Mouse (Mus musculus): Measurements from ENCODE around the gene Rnf223.
A peak's percentile ranks its signal among the peaks of the same experiment; 100 is the strongest.

The Rnf223 gene

GRCm38 (mm10) chr4:156130436-156130835, at the start of gene Rnf223:
Gene Rnf223, plus strand, starts transcription at chr4:156130513.
- no peak for DNase-seq (ENCODE audit: low spot score)

- no peak for DNase-seq (ENCODE audit: low spot score)
Observed at GRCm38 (mm10) chr4:156082621-156083234, 47.6 kb upstream of the Rnf223 start.

GRCm38 (mm10) chr4:156083348-156083747, 47.0 kb upstream of the Rnf223 start:
- DNase-seq (ENCODE audit: low spot score), result no peak

- no peak for DNase-seq (ENCODE audit: low spot score)
Observed at GRCm38 (mm10) chr4:156084096-156084879, 46.0 kb upstream of the Rnf223 start.

GRCm38 (mm10) chr4:156085256-156085655, 45.1 kb upstream of the Rnf223 start:
- no peak for DNase-seq (ENCODE audit: low spot score)

- DNase-seq (ENCODE audit: low spot score), result no peak
Observed at GRCm38 (mm10) chr4:156087398-156088087, 42.8 kb upstream of the Rnf223 start.

GRCm38 (mm10) chr4:156091236-156091635, 39.1 kb upstream of the Rnf223 start:
- DNase-seq (ENCODE audit: low spot score), result no peak

GRCm38 (mm10) chr4:156092765-156093164, 37.5 kb upstream of the Rnf223 start:
- no peak for DNase-seq (ENCODE audit: low spot score)

GRCm38 (mm10) chr4:156093758-156094157, 36.6 kb upstream of the Rnf223 start:
- no peak for DNase-seq (ENCODE audit: low spot score)

- DNase-seq (ENCODE audit: low spot score), result no peak
Observed at GRCm38 (mm10) chr4:156096191-156096590, 34.1 kb upstream of the Rnf223 start.

GRCm38 (mm10) chr4:156097770-156098366, 32.4 kb upstream of the Rnf223 start:
- DNase-seq (ENCODE audit: low spot score), result no peak

GRCm38 (mm10) chr4:156099427-156099826, 30.9 kb upstream of the Rnf223 start:
- DNase-seq (ENCODE audit: low spot score), result no peak

GRCm38 (mm10) chr4:156100501-156100900, 29.8 kb upstream of the Rnf223 start:
- no peak for DNase-seq (ENCODE audit: low spot score)

- DNase-seq (ENCODE audit: low spot score), result no peak
Observed at GRCm38 (mm10) chr4:156101481-156101903, 28.8 kb upstream of the Rnf223 start.

- no peak for DNase-seq (ENCODE audit: low spot score)
Observed at GRCm38 (mm10) chr4:156103342-156103741, 27.0 kb upstream of the Rnf223 start.

- no peak for DNase-seq (ENCODE audit: low spot score)
Observed at GRCm38 (mm10) chr4:156108606-156109546, 21.4 kb upstream of the Rnf223 start.

- DNase-seq (ENCODE audit: low spot score), result peak; percentile 95
Observed at GRCm38 (mm10) chr4:156109570-156110331, 20.6 kb upstream of the Rnf223 start, which contains the start of gene 9430015G10Rik. Gene 9430015G10Rik, plus strand, starts transcription at chr4:156109982.

- no peak for DNase-seq (ENCODE audit: low spot score)
Observed at GRCm38 (mm10) chr4:156124077-156124476, 6.2 kb upstream of the Rnf223 start.

- no peak for DNase-seq (ENCODE audit: low spot score)
Observed at GRCm38 (mm10) chr4:156125393-156125792, 4.9 kb upstream of the Rnf223 start.

- no peak for DNase-seq (ENCODE audit: low spot score)
Observed at GRCm38 (mm10) chr4:156126841-156127240, 3.5 kb upstream of the Rnf223 start.
